Mouse (Mus musculus) right cerebral cortex, postnatal 4 days (tissue): Measurements from ENCODE around the gene Vpreb2.
"Not testable (repeated sequence)": the region's sequence is repeated elsewhere in the genome, so short reads cannot be mapped to it uniquely, and the experiment has no call there.

Experiments used
- DNase-seq: peaks from one replicate; pipeline ENCODE4 v3.0.0-alpha.2; 2022

The Vpreb2 gene

GRCm38 (mm10) chr16:17992321-17992720 lies 12.1 kb downstream of the Vpreb2 start:
- not testable (repeated sequence) for DNase-seq

- DNase-seq: no peak
These were observed 19.4 kb downstream of the Vpreb2 start for GRCm38 (mm10) chr16:17999668-18000067.

- DNase-seq: no peak
These were observed 24.4 kb downstream of the Vpreb2 start for GRCm38 (mm10) chr16:18004589-18004988.

- DNase-seq: no peak
These were observed 26.9 kb downstream of the Vpreb2 start for GRCm38 (mm10) chr16:18007083-18007482.

GRCm38 (mm10) chr16:18011101-18011500 lies 30.9 kb downstream of the Vpreb2 start:
- DNase-seq: no peak

- DNase-seq: not testable (repeated sequence)
These were observed 36.3 kb downstream of the Vpreb2 start for GRCm38 (mm10) chr16:18016482-18016881.

GRCm38 (mm10) chr16:18022780-18023557 lies 42.7 kb downstream of the Vpreb2 start:
- DNase-seq: no peak

GRCm38 (mm10) chr16:18027371-18027770 lies 47.1 kb downstream of the Vpreb2 start:
- no peak for DNase-seq
